Mouse (Mus musculus) cortical plate, adult 2 months (tissue): ENCODE data around the gene Itga10. TPM values are rescaled to one million over a fixed set of nuclear protein-coding genes. Genes with fewer than 3 reads are reported as not detected.
"Not testable (repeated sequence)": the region's sequence is repeated elsewhere in the genome, so short reads cannot be mapped to it uniquely, and the experiment has no call there.

ENCODE experiments used
- H3K27ac ChIP-seq: fragments of 200-500 bp; 2 replicates; pipeline ENCODE4 v1.5.1; 2012; ENCODE audit warnings: low read length, control low read depth, inconsistent platforms; ENCODE audit not compliant: insufficient read depth
- H3K4me1 ChIP-seq: fragments of 200-500 bp; 2 replicates; pipeline ENCODE4 v1.6.1; 2011; ENCODE audit warnings: low read length; ENCODE audit not compliant: control insufficient read depth, insufficient read depth
- H3K4me3 ChIP-seq: fragments of 200-500 bp; 2 replicates; pipeline ENCODE4 v1.5.1; 2011; ENCODE audit warnings: mild to moderate bottlenecking, low read length, control low read depth; ENCODE audit not compliant: insufficient read depth
- CTCF ChIP-seq: fragments of 200-500 bp; IDR thresholded peaks from 2 replicates; pipeline ENCODE4 v1.5.1; 2011; ENCODE audit warnings: mild to moderate bottlenecking, control low read depth, low read length; ENCODE audit not compliant: insufficient read depth; ENCODE audit errors: extremely low read depth
- POLR2A ChIP-seq: fragments of 200-500 bp; IDR thresholded peaks from 2 replicates; pipeline ENCODE4 v1.6.1; 2011; ENCODE audit warnings: mild to moderate bottlenecking, low read length, control low read depth; ENCODE audit not compliant: insufficient read depth; ENCODE audit errors: extremely low read depth
- polyA plus RNA-seq: library from polyadenylated mRNA; depleted of rRNA; stranded (reverse); fragments of >200 nt; gene quantifications from 2 replicates; pipeline ENCODE4 v1.2.3, GENCODE M21; 2012

Gene Itga10
- polyA plus RNA-seq, 1 experiment: 2.9 TPM

DNA sequence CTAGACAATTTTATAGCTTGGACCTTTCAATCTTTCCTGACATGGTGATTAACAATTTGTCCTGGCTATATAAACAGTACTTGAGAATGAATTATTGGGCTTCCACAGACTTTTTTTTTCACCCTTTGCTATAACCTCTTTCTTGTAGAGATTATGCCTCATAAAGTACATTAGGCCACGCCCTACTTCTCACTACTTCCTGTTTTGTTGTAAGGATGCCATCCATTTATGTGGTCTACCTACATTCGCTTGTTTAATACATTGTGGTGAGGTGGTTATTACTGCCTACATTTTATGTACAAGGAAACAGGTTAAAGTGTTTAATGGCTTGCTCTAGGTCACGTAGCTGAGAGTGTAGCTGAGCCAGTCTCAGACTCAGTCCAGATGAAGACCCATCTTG lies 29.8 kb downstream of the Itga10 start:
- H3K27ac ChIP-seq: no peak overlapping the region
- H3K4me3 ChIP-seq: no peak overlapping the region
- no peak for TF ChIP-seq POLR2A
- no peak for TF ChIP-seq CTCF
- peaks cover 1% of the 10 kb centered on the region for H3K4me1 ChIP-seq

- TF ChIP-seq CTCF: no peak
- no peak for TF ChIP-seq POLR2A
- no peak overlapping the region for H3K27ac ChIP-seq
Observed at GRCm38 (mm10) chr3:96675690-96676089, 30.3 kb downstream of the Itga10 start.

DNA sequence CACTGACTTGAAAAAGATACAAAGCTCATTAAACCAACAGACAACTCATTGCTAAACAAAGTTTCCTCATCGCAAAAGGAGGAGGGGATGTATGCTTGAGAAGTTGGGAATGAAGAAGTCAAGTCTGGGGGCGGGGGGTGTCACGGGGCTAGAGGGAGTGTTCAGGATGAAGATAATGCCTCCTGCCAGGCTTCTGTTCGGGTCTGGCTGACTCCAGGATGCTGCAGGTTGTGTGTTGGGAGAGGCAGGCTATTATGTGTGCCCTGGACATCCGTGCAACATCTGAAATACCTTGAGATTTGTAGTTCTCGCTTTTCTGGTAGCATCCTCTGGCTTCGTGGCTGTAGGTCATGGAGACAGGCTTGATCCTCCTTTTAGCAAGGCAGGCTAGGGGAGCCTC lies 33.1 kb downstream of the Itga10 start:
- no peak for TF ChIP-seq POLR2A
- TF ChIP-seq CTCF: no peak
- H3K4me3 ChIP-seq: no peak overlapping the region
- no peaks in the 10 kb centered on the region; the same call in 1 of the 2 replicates for H3K4me1 ChIP-seq
- no peak overlapping the region for H3K27ac ChIP-seq

More at GRCm38 (mm10) chr3:96675690-96676089, 30.3 kb downstream of the Itga10 start:
- Histone ChIP-seq H3K4me3 (no peak overlapping the region), H3K4me1 (no peaks in the 10 kb centered on the region; the same call in 1 of the 2 replicates)

DNA sequence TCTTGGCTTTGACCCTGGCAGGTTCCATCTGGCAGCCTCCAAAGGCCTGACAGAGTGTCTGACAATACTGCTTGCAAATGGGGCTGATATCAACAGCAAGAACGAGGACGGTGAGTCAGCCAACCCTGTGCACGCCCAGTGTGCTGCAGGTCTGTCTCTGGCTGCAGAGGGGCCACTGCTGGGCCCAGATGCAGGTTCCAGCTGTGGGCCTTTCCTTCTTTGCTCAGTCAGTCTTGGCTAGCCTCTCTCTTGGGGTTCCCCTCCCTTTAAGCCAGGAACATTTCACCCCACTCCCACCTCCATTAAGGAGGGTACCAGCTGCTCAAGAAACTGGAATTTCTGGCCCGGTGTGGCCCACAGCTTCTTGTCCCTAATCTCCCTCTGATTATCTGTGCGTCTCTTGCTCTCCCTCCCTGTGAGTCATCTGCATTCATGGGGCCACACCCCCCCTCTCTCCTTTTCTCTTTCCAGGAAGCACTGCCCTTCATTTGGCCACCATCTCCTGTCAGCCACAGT lies 33.8 kb downstream of the Itga10 start:
- TF ChIP-seq POLR2A (no peak), CTCF (no peak)
- H3K4me1 ChIP-seq: no peaks in the 10 kb centered on the region; the same call in 1 of the 2 replicates
- no peak overlapping the region for H3K27ac ChIP-seq
- H3K4me3 ChIP-seq: no peak overlapping the region

DNA sequence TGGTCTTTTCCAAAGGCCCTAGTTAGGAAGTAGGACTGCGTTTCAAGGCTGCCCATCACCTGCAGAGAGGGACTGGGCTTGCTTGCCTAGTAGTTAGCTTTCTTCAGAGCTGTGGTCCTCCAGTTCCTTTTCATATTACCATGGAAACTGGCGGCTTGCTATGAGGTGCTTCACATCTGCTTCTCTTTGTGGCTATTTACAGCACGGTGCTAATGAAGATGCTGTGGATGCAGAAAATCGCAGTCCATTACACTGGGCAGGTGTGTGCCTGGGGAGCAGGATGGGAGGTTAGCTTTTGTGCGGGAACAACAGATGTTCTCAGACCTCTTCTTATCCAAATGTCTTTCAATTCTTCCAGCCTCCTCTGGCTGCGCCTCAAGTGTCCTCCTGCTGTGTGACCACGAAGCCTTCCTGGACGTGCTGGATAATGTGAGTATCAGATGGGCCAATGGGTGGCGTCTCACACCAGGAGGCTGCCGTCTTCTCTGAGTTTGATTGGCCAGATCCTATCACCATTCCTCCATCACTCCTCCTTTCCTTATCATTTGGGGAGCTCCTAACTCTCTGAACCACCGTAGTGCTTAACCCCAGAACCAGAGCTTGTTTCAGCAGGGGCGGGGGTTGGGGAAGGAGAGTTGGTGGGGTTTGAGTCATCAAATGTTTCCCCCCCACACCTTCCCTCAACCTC lies 35.0 kb downstream of the Itga10 start:
- no peaks in the 10 kb centered on the region; the same call in 1 of the 2 replicates for H3K4me1 ChIP-seq
- no peak overlapping the region for H3K4me3 ChIP-seq
- no peak overlapping the region for H3K27ac ChIP-seq
- TF ChIP-seq POLR2A: no peak
- TF ChIP-seq CTCF: no peak

DNA sequence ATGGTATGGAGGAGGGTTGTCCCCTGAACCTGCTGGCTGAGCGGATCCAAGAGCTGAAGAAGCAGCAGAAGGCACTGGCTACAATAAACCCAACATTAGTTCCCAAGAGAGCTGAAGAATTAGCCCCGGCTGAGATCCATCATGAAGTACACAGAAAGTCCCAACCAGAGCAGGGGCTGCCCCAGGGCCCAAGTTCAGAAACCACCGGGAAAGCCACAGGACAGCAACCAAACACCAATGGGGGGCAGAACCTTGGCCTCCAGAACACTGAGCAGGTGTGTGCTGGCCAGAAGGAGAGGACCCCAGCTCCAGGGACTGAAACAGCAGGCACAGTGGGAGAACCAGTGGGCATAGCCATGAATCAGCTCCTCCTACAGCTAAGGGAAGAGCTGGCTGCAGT lies 38.1 kb downstream of the Itga10 start:
- Histone ChIP-seq H3K4me3 (no peak overlapping the region), H3K27ac (no peak overlapping the region), H3K4me1 (no peaks in the 10 kb centered on the region; the same call in 1 of the 2 replicates)
- no peak for TF ChIP-seq CTCF
- TF ChIP-seq POLR2A: no peak

GRCm38 (mm10) chr3:96684151-96684821 lies 38.9 kb downstream of the Itga10 start:
- no peaks in the 10 kb centered on the region for H3K4me1 ChIP-seq
- no peak for TF ChIP-seq CTCF
- no peak for TF ChIP-seq POLR2A
- no peak overlapping the region for H3K27ac ChIP-seq
- H3K4me3 ChIP-seq: no peak overlapping the region

GRCm38 (mm10) chr3:96684822-96685156 lies 39.4 kb downstream of the Itga10 start:
- no peak for TF ChIP-seq POLR2A
- TF ChIP-seq CTCF: no peak
- H3K27ac ChIP-seq: no peak overlapping the region
- no peaks in the 10 kb centered on the region for H3K4me1 ChIP-seq
- no peak overlapping the region for H3K4me3 ChIP-seq

- not testable (repeated sequence) for H3K27ac ChIP-seq, H3K4me1 ChIP-seq, H3K4me3 ChIP-seq
Observed at GRCm38 (mm10) chr3:96686057-96686456, 40.7 kb downstream of the Itga10 start.

DNA sequence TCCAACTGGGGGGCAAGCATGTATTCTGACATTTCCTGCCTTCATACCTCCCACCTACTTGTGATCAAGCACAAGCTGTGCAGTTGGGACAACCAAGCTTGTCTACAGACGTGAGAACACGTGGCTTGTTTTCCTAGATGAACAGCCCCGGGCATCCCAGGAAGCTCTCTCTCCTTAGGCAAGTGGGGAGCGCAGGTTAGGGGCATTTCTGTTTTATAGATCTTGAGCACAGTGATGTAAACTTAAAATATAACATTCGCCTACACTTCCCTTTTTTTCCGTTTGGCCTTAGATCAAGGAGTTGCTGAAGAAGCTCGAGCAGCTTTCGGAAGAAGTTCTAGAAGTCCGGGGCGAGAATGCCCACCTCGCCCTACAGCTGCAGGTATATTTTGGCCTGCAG lies 43.5 kb downstream of the Itga10 start:
- TF ChIP-seq CTCF: no peak
- no peak for TF ChIP-seq POLR2A
- no peaks in the 10 kb centered on the region for H3K4me1 ChIP-seq
- peak overlapping the region; percentile 15; the same call in 1 of the 2 replicates for H3K4me3 ChIP-seq
- H3K27ac ChIP-seq: no peak overlapping the region
